Mouse (Mus musculus) G1E (cell line): ENCODE results near the gene Ism1. TPM values are rescaled to one million over a fixed set of nuclear protein-coding genes. Genes with fewer than 3 reads are reported as not detected.

Source experiments
- ATAC-seq: 2 replicates; pipeline ENCODE4 v1.8.0; 2016; ENCODE audit warnings: mild to moderate bottlenecking; ENCODE audit not compliant: insufficient number of reproducible peaks, poor library complexity, low FRiP score, severe bottlenecking; ENCODE audit errors: extremely low read depth
- DNase-seq: peaks from one replicate; pipeline ENCODE4 v3.0.0; 2012; ENCODE audit warnings: low spot score
- H3K27me3 ChIP-seq: 2 replicates; pipeline ENCODE4 v1.6.1; 2012; ENCODE audit warnings: mild to moderate bottlenecking, low read length, inconsistent platforms; ENCODE audit not compliant: insufficient read depth
- H3K36me3 ChIP-seq: replicated peaks from 2 replicates; pipeline ENCODE3; 2012; ENCODE audit warnings: mild to moderate bottlenecking, inconsistent platforms
- H3K4me1 ChIP-seq: 2 replicates; pipeline ENCODE4 v1.6.1; 2012; ENCODE audit warnings: low read depth, low read length, inconsistent platforms, mixed read lengths; ENCODE audit not compliant: insufficient read depth
- H3K4me3 ChIP-seq: 2 replicates; pipeline ENCODE4 v1.5.1; 2012; ENCODE audit warnings: low read depth, mild to moderate bottlenecking, inconsistent platforms, low read length, moderate library complexity, mixed read lengths
- H3K9me3 ChIP-seq: replicated peaks from 2 replicates; pipeline ENCODE4 v1.6.1; 2012; ENCODE audit warnings: inconsistent platforms
- CTCF ChIP-seq: IDR thresholded peaks from 2 replicates; pipeline ENCODE4 v1.5.1; 2012; ENCODE audit warnings: low read depth, low read length, inconsistent platforms, mixed read lengths
- GATA1 ChIP-seq: IDR thresholded peaks from 2 replicates; pipeline ENCODE4 v1.6.1; 2012; ENCODE audit warnings: borderline replicate concordance, low read length, inconsistent platforms, mixed read lengths
- GATA2 ChIP-seq: IDR thresholded peaks from 2 replicates; pipeline ENCODE4 v1.6.1; 2012; ENCODE audit warnings: low read depth, low read length, inconsistent platforms, borderline replicate concordance
- POLR2AphosphoS5 ChIP-seq: IDR thresholded peaks from 2 replicates; pipeline ENCODE4 v1.6.1; 2012; ENCODE audit warnings: low read depth, low read length, inconsistent platforms; ENCODE audit not compliant: insufficient replicate concordance
- TAL1 ChIP-seq: conservative IDR thresholded peaks from 2 replicates; pipeline ENCODE4 v1.6.1; 2012; ENCODE audit warnings: low read depth, low read length, inconsistent platforms, mixed read lengths
- polyA plus RNA-seq: library from polyadenylated mRNA; stranded (reverse); fragments of >175 nt; gene quantifications from 2 replicates; pipeline ENCODE4 v1.2.3, GENCODE M21; 2012
- total RNA-seq, 2 experiments: library from RNA; stranded (forward) in 1 of 2; stranded (reverse) in 1 of 2; fragments of 200-1000 nt in 1 of 2; fragments of >200 nt in 1 of 2; fragmentation: Nextera tagmentation in 1 of 2; gene quantifications; 2 replicates each; pipeline ENCODE4 v1.2.3; 2014 to 2017

Ism1 gene
- total and polyA plus RNA-seq, 3 experiments = 0.16 TPM; not detected in 2

- no peak for ATAC-seq
- Histone ChIP-seq H3K9me3 (no peaks in the 10 kb centered on the region), H3K36me3 (no peaks in the 10 kb centered on the region), H3K27me3 (no peaks in the 10 kb centered on the region), H3K4me1 (no peaks in the 10 kb centered on the region), H3K4me3 (no peak overlapping the region)
- no peak for DNase-seq
- TF ChIP-seq GATA2 (no peak), GATA1 (no peak), CTCF (no peak), POLR2AphosphoS5 (no peak), TAL1 (no peak)
Observed at GRCm38 (mm10) chr2:139689442-139690003, 11.5 kb downstream of the Ism1 start.

DNA sequence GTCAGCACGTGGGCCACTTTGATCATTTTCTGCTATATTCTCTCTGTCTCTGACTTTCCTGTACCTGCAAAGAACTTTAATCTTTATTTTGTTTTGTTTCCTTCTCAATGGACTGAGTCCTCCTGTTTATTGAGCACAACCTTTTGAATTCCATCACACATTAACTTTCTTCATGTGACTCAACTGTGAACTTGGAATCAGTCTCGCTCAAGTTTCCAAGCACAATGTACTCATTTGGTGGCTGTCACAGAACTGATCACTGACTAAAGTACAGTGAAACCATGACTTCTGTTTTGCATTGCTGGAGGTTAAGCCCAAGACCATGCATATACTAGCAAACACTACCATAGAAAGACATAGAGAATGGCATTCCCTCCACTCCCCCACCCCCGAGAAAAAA, 15.5 kb downstream of the Ism1 start:
- no peak for ATAC-seq
- DNase-seq = no peak
- no peak for TF ChIP-seq GATA2
- no peak for TF ChIP-seq GATA1
- no peak for TF ChIP-seq TAL1
- TF ChIP-seq POLR2AphosphoS5 = no peak
- no peak for TF ChIP-seq CTCF
- no peaks in the 10 kb centered on the region for H3K27me3 ChIP-seq
- H3K4me1 ChIP-seq = no peaks in the 10 kb centered on the region
- H3K4me3 ChIP-seq = no peak overlapping the region
- H3K36me3 ChIP-seq = no peaks in the 10 kb centered on the region
- H3K9me3 ChIP-seq = no peaks in the 10 kb centered on the region

GRCm38 (mm10) chr2:139694638-139695037, 16.7 kb downstream of the Ism1 start:
- TF ChIP-seq TAL1 = no peak
- TF ChIP-seq POLR2AphosphoS5 = no peak
- TF ChIP-seq GATA2 = no peak
- TF ChIP-seq GATA1 = no peak
- no peak for TF ChIP-seq CTCF
- Histone ChIP-seq H3K9me3 (no peaks in the 10 kb centered on the region), H3K4me3 (no peak overlapping the region), H3K27me3 (no peaks in the 10 kb centered on the region), H3K4me1 (no peaks in the 10 kb centered on the region), H3K36me3 (no peaks in the 10 kb centered on the region)
- ATAC-seq (no peak), DNase-seq (no peak)

DNA sequence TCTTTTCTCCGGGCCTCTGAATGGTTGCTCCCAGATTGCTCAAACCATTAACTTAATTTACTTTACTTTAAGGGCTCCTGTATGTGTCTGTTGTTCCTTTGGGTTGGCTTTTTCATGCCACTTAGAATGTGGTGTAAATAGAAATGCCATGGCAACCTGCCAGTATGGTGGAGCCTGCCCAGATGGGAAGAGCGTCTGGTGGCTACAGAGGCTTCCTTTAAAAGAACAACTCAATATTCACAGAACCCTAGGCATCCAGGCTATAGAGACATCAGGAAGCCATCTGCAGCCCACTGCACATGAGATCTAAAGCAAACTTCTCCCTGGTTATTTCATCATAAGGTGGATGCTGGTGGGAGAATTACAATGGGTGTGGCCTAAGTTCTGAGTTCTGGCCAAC, 18.6 kb downstream of the Ism1 start:
- no peak for TF ChIP-seq POLR2AphosphoS5
- TF ChIP-seq GATA1 = no peak
- TF ChIP-seq GATA2 = no peak
- TF ChIP-seq TAL1 = no peak
- TF ChIP-seq CTCF = no peak
- Histone ChIP-seq H3K4me3 (no peak overlapping the region), H3K36me3 (no peaks in the 10 kb centered on the region), H3K4me1 (no peaks in the 10 kb centered on the region), H3K9me3 (peaks cover 9% of the 10 kb centered on the region), H3K27me3 (no peaks in the 10 kb centered on the region)
- ATAC-seq = no peak
- DNase-seq = no peak

GRCm38 (mm10) chr2:139700609-139701008, 22.6 kb downstream of the Ism1 start:
- TF ChIP-seq GATA2 (no peak), GATA1 (no peak), CTCF (no peak), TAL1 (no peak), POLR2AphosphoS5 (no peak)
- Histone ChIP-seq H3K9me3 (peaks cover 9% of the 10 kb centered on the region), H3K4me3 (no peak overlapping the region), H3K36me3 (no peaks in the 10 kb centered on the region), H3K4me1 (no peaks in the 10 kb centered on the region), H3K27me3 (no peaks in the 10 kb centered on the region)
- no peak for DNase-seq
- no peak for ATAC-seq

- DNase-seq (no peak), ATAC-seq (no peak)
- TF ChIP-seq POLR2AphosphoS5 = no peak
- no peak for TF ChIP-seq GATA2
- no peak for TF ChIP-seq CTCF
- no peak for TF ChIP-seq GATA1
- TF ChIP-seq TAL1 = no peak
- no peak overlapping the region for H3K4me3 ChIP-seq
- no peaks in the 10 kb centered on the region for H3K27me3 ChIP-seq
- peaks cover 9% of the 10 kb centered on the region for H3K9me3 ChIP-seq
- H3K36me3 ChIP-seq = no peaks in the 10 kb centered on the region
- no peaks in the 10 kb centered on the region for H3K4me1 ChIP-seq
Observed at GRCm38 (mm10) chr2:139704951-139705350, 27.0 kb downstream of the Ism1 start.
